Mouse (Mus musculus): ENCODE results near the gene Serp2. TPM values are rescaled to one million over a fixed set of nuclear protein-coding genes. Genes with fewer than 3 reads are reported as not detected.

Gene Serp2
- polyA plus RNA-seq (2016; fragmentation: Nextera tagmentation; extraction: Ambion mirVana) = 69.9 and 73.5 TPM in 2 replicates

DNA sequence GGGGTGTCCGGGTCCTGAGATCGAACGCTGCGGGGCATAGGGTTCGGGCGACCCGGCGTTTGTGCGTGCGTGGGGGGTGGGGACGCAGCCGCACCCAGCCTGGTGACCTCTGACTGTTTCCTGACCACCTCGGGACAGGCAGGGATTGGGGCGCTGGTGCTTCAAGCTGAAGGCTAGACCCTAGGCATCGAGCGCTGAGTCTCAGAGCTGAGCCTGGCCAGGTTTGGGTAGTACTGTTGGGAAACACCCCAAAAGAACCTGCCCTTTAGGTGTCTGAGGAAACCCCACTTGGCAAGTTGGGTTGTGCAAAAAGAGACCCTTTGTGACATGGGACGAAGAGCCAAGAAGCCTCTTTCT, at the start of gene Serp2:
TSS of gene Serp2 (minus strand) at position 38 of the 357 bp plus-strand sequence.
- peaks cover 16% of the 10 kb centered on the region for H3K4me1 ChIP-seq
- ATAC-seq (ENCODE audit: low FRiP score, low read depth) = peak; percentile 63
- H3K4me3 ChIP-seq = peak within 1 kb of the TSS; percentile 59
- H3K27me3 ChIP-seq (replicated peaks) = no peaks in the 10 kb centered on the region; the same call in 1 of the 2 replicates
- H3K36me3 ChIP-seq = no peaks in the 10 kb centered on the region
- peak within 1 kb of the TSS; percentile 83 for H3K9ac ChIP-seq
- H3K4me2 ChIP-seq (replicated peaks) = peak within 1 kb of the TSS; percentile 92
- 9% methylated on average over 17 of the region's 17 CpGs for WGBS
- H3K9me3 ChIP-seq = no peaks in the 10 kb centered on the region
- peak within 1 kb of the TSS; percentile 32; the same call in 1 of the 2 replicates for H3K27ac ChIP-seq

DNA sequence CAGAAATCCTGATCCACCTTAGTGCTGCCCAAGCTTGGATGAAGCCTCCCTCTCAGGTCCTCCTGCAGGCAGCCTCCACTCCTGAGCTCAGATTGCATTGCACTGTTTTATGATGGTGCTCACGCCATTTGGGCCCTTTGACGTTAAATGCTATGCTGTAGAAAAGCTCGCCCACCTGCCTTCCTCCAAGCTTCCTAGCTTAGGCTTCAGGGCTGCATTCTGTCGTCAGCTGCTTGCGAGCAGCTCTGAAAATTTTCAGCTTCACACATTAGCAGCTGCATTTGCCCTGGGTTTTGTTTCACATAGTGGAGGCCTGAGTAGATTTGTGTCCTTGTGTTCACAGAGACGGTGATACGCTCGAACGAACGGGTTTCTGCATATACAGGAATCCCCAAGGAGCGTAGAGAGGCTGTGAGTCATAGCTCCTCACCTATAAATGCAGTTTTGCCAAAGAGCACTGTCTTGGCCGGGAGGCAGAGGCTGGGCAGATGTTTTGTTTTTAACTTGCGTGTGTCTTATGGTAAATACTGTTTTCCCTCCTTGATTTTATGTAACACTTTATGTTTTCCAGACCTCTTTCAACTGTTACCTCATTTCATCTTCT, 49.3 kb upstream of the Serp2 start:
- no peaks in the 10 kb centered on the region for H3K36me3 ChIP-seq
- no peak for ATAC-seq (ENCODE audit: low FRiP score, low read depth)
- H3K9me3 ChIP-seq = no peaks in the 10 kb centered on the region
- H3K4me2 ChIP-seq (replicated peaks) = no peak overlapping the region
- no peaks in the 10 kb centered on the region for H3K27me3 ChIP-seq (replicated peaks)
- H3K27ac ChIP-seq = no peak overlapping the region
- H3K4me3 ChIP-seq = no peak overlapping the region
- peaks cover 10% of the 10 kb centered on the region for H3K4me1 ChIP-seq
- WGBS = 56% methylated on average over 13 of the region's 13 CpGs
- no peak overlapping the region for H3K9ac ChIP-seq

DNA sequence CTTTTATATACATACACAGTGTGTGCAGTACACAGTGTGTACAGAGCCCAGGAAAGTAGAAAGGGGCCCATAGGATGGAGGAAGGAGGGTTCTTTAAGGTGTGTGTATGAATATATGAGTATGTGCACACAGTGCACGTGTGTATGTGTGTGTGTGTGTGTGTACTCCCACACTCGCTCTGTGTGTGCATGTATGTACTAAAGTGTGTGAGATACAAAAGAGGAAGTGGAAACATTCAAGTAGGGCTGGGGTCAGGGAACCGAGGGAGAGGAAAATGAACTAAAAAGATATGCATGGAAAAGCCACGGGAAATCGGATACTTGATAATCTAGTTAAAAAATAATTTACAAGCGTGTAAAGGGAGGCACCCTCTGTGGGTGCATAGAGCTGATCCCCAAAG, 47.3 kb upstream of the Serp2 start:
- Histone ChIP-seq H3K4me2 (replicated peaks) (no peak overlapping the region), H3K9ac (no peak overlapping the region)
- WGBS = 89% methylated on average over 6 of the region's 6 CpGs

DNA sequence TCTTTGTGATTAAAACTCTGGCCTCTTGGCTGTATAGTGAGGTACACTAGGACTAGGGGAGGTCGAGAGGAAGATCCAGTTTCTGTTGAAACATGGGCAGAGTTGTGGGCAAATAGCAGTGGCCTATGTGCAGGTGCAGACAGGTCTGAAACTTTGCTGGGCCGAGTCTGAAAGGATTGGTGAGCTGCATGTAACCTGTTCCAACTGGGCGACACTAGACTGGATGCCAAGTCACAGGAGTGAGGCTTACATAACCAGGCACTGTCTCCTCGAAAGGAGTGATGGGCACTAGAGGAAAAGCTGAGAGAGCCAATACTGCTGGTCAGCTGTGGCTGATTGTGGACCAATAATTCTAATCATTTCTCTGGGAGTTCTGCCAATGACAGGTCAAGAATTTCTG, 45.0 kb upstream of the Serp2 start:
- Histone ChIP-seq H3K36me3 (no peaks in the 10 kb centered on the region), H3K9ac (no peak overlapping the region), H3K9me3 (no peaks in the 10 kb centered on the region), H3K4me3 (no peak overlapping the region), H3K4me1 (peaks cover 26% of the 10 kb centered on the region), H3K4me2 (replicated peaks) (no peak overlapping the region), H3K27me3 (replicated peaks) (no peaks in the 10 kb centered on the region), H3K27ac (no peak overlapping the region)
- WGBS = 86% methylated on average over 4 of the region's 4 CpGs
- ATAC-seq (ENCODE audit: low FRiP score, low read depth) = no peak

More for the DNA sequence above, 47.3 kb upstream of the Serp2 start:
- no peaks in the 10 kb centered on the region for H3K36me3 ChIP-seq
- H3K9me3 ChIP-seq = no peaks in the 10 kb centered on the region
- no peak for ATAC-seq (ENCODE audit: low FRiP score, low read depth)
- no peaks in the 10 kb centered on the region for H3K27me3 ChIP-seq (replicated peaks)
- no peak overlapping the region for H3K27ac ChIP-seq
- peaks cover 19% of the 10 kb centered on the region for H3K4me1 ChIP-seq
- no peak overlapping the region for H3K4me3 ChIP-seq

DNA sequence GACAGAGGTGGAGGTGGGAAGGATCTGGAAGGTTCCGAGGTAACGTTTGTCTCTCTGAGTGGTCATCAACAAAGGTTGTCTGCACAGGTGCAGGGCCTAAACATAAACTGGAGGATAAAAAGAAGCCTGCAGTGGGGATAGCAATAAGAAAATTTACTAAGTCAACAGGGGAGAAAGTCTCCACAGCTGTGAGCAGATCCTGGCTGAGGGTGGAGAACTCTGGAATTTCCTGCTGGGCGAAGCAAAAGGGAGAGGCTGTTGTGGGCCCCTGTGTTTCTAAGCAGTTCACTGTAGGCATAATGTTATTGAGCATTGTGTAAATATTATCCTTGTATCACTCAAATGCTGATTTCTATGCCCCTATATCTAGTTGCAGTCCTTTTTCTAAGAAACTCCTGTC, 43.7 kb upstream of the Serp2 start:
- no peak for ATAC-seq (ENCODE audit: low FRiP score, low read depth)
- WGBS = 81% methylated on average over 3 of the region's 3 CpGs
- no peak overlapping the region for H3K9ac ChIP-seq

DNA sequence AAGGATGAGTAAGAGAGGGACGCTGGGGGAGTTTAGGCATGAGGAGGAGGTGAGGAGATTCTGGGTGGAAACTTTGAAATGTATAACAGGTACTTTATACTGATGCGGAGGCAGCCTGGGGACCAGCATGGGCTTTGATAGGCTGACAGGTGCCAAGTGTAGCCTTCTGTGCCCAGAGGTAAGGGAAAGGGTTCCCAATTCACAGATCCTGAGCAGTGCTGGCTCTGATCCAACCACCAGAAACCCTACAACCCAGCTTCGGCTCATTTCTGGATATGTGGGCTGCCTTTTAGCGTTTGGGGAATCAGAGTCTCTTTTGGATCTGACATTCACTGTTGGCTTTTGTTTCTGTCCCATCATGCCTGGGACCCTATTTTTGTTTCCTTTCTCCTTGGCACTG, 43.0 kb upstream of the Serp2 start:
- ATAC-seq (ENCODE audit: low FRiP score, low read depth) = no peak
- H3K27ac ChIP-seq = no peak overlapping the region
- 59% methylated on average over 4 of the region's 4 CpGs for WGBS
- H3K27me3 ChIP-seq (replicated peaks) = no peaks in the 10 kb centered on the region
- H3K4me3 ChIP-seq = no peak overlapping the region
- H3K9me3 ChIP-seq = no peaks in the 10 kb centered on the region
- peaks cover 20% of the 10 kb centered on the region for H3K4me1 ChIP-seq
- H3K4me2 ChIP-seq (replicated peaks) = no peak overlapping the region
- no peak overlapping the region for H3K9ac ChIP-seq
- no peaks in the 10 kb centered on the region for H3K36me3 ChIP-seq

More for the DNA sequence above, 43.7 kb upstream of the Serp2 start:
- H3K4me2 ChIP-seq (replicated peaks) = no peak overlapping the region
- no peak overlapping the region for H3K4me3 ChIP-seq
- H3K27ac ChIP-seq = no peak overlapping the region
- H3K27me3 ChIP-seq (replicated peaks) = no peaks in the 10 kb centered on the region
- H3K36me3 ChIP-seq = no peaks in the 10 kb centered on the region
- peaks cover 26% of the 10 kb centered on the region for H3K4me1 ChIP-seq
- H3K9me3 ChIP-seq = no peaks in the 10 kb centered on the region

DNA sequence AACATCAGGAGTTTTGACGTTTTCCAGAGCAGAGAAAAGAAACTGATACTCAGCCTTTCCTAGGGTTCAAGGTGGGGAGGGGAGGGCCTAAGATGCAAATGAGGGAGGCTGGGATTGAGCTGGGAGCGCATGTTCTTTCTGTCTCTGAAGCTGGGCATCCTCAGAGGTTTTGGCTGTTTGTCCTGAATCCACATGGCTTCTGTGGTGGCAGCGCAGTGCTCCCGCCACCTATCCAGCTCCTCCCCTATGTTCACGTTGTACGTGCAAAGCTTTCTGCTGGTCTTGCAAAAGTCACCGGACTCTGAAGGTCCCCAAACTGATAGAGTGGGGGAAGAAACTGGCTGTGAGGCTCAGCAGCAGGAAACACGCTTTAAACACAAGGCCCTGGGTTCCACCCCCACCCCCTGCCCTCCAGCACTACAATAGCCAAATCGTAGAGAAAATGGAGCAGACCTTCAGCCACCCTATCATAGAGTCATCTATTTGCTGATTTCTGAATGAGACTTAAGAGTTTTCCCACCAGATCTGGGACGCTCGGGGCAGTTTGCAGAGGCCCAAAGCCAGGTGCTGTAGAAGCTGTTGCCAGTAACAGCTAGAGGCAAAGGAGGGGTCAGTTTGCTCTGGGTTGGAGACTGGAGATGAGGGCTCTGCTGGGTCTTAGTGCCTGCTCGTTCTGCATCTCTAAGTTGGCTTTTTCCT, 42.0 kb upstream of the Serp2 start:
- H3K27me3 ChIP-seq (replicated peaks) = no peaks in the 10 kb centered on the region
- H3K9ac ChIP-seq = no peak overlapping the region
- peak; percentile 82 for ATAC-seq (ENCODE audit: low FRiP score, low read depth)
- peak overlapping the region; percentile 61 for H3K4me2 ChIP-seq (replicated peaks)
- no peaks in the 10 kb centered on the region for H3K36me3 ChIP-seq
- WGBS = 5% methylated on average over 12 of the region's 12 CpGs
- H3K27ac ChIP-seq = no peak overlapping the region
- H3K9me3 ChIP-seq = no peaks in the 10 kb centered on the region
- peaks cover 16% of the 10 kb centered on the region for H3K4me1 ChIP-seq
- peak overlapping the region; percentile 21 for H3K4me3 ChIP-seq

DNA sequence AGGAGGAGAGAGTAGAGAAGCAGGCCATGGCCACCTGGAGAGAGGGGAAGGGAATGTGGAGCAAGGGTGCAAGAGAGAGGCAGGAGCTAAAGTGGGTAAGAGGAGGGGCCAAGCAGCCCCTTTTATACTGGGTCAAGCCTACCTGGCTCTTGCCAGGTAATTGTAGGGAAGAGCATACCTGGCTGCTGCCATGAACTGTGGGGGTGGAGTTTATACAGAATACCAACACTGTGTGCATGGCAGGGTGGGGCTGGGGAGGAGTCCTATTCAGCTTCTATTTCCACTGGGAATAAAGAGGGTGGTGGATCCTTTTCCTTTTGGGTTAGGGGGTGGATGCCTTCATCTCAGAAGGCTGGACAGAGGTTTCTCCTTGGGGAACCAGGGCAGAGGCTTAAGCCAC, 41.1 kb upstream of the Serp2 start:
- no peak for ATAC-seq (ENCODE audit: low FRiP score, low read depth)
- Histone ChIP-seq H3K27me3 (replicated peaks) (no peaks in the 10 kb centered on the region), H3K4me3 (no peak overlapping the region), H3K4me1 (peaks cover 16% of the 10 kb centered on the region), H3K9ac (no peak overlapping the region), H3K4me2 (replicated peaks) (no peak overlapping the region), H3K36me3 (no peaks in the 10 kb centered on the region), H3K27ac (no peak overlapping the region), H3K9me3 (no peaks in the 10 kb centered on the region)

DNA sequence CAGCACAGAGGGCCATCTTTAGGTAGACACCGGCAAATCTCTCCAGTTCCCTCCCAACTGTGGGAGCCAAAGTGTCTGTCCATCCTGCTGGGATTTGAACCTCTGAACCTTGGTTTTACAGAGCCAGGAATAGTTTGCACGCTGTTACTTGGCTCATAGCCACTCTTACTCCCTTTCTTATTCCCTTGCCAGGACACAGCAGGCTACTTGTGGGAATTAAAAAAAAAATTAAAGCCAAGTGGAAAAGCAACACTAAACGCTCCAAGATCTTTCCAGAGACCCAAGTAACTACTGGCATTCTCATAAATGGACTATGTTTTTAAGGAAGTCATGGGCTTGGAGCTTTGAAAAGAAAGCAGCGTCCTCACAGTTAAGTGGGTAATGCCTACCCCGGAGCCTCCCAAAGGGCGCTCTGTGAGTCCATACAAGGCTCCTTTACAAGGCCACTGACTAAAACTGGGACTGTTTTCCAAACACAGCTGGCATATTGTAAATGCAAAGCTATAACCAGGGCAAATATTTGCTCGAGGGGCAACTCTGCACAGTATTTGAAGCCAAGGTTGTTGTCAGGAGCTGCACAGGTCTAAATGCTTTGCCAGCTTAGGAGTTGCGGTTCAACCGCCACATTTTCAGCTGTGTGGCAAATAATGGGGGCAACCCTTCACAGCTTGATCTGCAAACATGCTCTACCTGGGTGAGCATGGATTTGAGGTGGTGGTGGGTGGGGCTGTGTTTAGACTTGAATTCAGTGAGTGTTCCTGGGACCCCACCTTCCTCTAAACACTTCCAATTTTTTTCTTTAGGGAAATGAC, 38.6 kb upstream of the Serp2 start:
- WGBS = 66% methylated on average over 9 of the region's 9 CpGs
- H3K9ac ChIP-seq = no peak overlapping the region
- H3K4me3 ChIP-seq = no peak overlapping the region
- peaks cover 16% of the 10 kb centered on the region for H3K4me1 ChIP-seq
- H3K9me3 ChIP-seq = no peaks in the 10 kb centered on the region
- no peaks in the 10 kb centered on the region for H3K27me3 ChIP-seq (replicated peaks)
- no peak overlapping the region for H3K4me2 ChIP-seq (replicated peaks)
- H3K36me3 ChIP-seq = no peaks in the 10 kb centered on the region
- no peak overlapping the region for H3K27ac ChIP-seq
- no peak for ATAC-seq (ENCODE audit: low FRiP score, low read depth)

DNA sequence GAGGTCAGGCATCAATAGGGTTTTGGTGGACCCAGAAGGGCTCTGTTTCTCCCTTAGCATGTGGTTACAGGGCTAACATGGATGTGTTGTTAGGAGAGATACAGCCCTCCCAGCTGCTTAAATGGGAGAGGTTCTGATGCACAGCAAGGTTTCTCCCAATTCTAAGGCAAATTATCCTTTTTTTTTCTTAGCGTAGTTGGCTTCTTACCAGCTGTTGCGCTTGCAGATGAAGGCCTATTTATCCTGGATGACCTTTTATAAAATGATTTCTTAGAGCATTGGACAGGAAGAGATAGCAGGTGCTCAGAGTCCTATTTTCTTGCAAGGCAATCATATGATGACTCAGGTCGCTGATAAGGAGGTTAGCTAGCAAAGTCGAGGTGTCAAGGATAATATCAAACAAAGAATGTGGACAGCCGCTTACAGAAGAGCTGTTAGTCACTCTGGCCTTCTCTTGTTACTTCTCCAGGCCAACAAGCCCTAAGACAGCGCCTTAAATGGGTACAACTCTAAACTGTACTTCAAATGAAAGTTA, 37.7 kb upstream of the Serp2 start:
- 88% methylated on average over 6 of the region's 6 CpGs for WGBS
- H3K27me3 ChIP-seq (replicated peaks) = no peaks in the 10 kb centered on the region

DNA sequence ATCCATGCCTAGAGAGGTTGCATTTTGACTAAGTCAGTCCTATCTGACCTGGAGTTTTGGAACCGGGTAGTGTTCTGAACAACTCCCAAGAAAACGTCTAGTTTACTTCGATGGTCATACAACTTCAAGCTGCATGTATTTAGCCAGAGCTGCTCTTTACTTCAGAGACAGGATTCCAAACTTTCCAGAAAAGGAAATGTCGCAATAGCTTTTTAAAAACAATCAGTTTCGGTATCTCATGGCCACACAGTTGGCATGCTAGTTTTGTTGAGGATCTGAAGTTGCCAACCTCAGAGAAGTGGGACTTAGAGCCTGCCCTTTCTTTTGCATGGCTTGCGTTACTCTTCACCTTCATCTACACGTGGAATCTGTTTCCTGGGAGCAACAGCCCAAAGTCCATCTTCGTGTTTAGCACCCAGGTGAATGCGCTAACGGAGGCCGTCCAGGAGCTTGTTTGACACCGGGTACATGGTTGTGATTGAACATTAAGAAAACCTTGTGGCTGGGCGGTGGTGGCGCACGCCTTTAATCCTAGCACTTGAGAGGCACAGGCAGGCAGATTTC, 37.0 kb upstream of the Serp2 start:
- no peak overlapping the region for H3K9ac ChIP-seq
- H3K4me2 ChIP-seq (replicated peaks) = no peak overlapping the region
- peaks cover 5% of the 10 kb centered on the region for H3K4me1 ChIP-seq
- H3K27me3 ChIP-seq (replicated peaks) = no peaks in the 10 kb centered on the region
- no peak overlapping the region for H3K27ac ChIP-seq
- no peaks in the 10 kb centered on the region for H3K36me3 ChIP-seq
- H3K9me3 ChIP-seq = no peaks in the 10 kb centered on the region
- no peak for ATAC-seq (ENCODE audit: low FRiP score, low read depth)
- H3K4me3 ChIP-seq = no peak overlapping the region
- WGBS = 94% methylated on average over 15 of the region's 15 CpGs

More for the DNA sequence above, 37.7 kb upstream of the Serp2 start:
- no peaks in the 10 kb centered on the region for H3K36me3 ChIP-seq
- H3K4me2 ChIP-seq (replicated peaks) = no peak overlapping the region
- no peaks in the 10 kb centered on the region for H3K9me3 ChIP-seq
- H3K9ac ChIP-seq = no peak overlapping the region
- peaks cover 11% of the 10 kb centered on the region for H3K4me1 ChIP-seq
- H3K4me3 ChIP-seq = no peak overlapping the region
- no peak overlapping the region for H3K27ac ChIP-seq
- ATAC-seq (ENCODE audit: low FRiP score, low read depth) = no peak

DNA sequence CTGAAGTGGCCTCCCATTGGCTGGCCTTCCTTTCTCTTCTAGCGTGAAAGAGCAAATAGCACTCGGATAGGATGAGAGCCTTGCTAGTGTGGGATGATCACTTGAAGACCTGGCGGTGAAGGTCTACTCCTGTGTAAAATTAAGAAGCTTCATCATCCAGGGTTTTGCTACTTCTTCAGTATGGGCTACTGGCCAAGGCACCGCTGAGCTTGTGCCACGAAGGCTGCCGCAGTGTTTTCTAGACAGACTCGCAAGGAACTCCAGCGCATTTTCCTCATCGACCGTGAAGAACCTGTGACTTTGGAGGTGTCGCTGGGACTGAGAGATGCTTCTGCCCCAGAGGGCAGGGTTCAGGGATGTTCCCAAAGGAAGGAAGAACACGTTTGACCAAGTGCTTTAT, 36.0 kb upstream of the Serp2 start:
- H3K4me1 ChIP-seq = no peaks in the 10 kb centered on the region
- no peak overlapping the region for H3K4me3 ChIP-seq
- no peak overlapping the region for H3K4me2 ChIP-seq (replicated peaks)
- 89% methylated on average over 12 of the region's 12 CpGs for WGBS
- no peak for ATAC-seq (ENCODE audit: low FRiP score, low read depth)
- H3K9ac ChIP-seq = no peak overlapping the region
- no peak overlapping the region for H3K27ac ChIP-seq
- H3K9me3 ChIP-seq = no peaks in the 10 kb centered on the region
- H3K36me3 ChIP-seq = no peaks in the 10 kb centered on the region
- H3K27me3 ChIP-seq (replicated peaks) = no peaks in the 10 kb centered on the region

All from neural tube, embryonic 12.5 days (tissue).